Mouse (Mus musculus) forebrain, embryonic 12.5 days (tissue): ENCODE measurements around the gene Ano6. TPM values are rescaled to one million over a fixed set of nuclear protein-coding genes. Genes with fewer than 3 reads are reported as not detected.

Experiments used
- ATAC-seq: fragments of 200-750 bp; cut with Nextera tagmentation; 2 replicates; pipeline ENCODE4 v1.8.0; 2017; ENCODE audit warnings: moderate TSS enrichment; ENCODE audit not compliant: low FRiP score
- H3K27ac ChIP-seq: fragments of 300-500 bp; sonication (generic); 2 replicates; pipeline ENCODE4 v1.5.1; 2016; ENCODE audit warnings: mild to moderate bottlenecking
- H3K27me3 ChIP-seq: fragments of 300-500 bp; sonication (generic); 2 replicates; pipeline ENCODE4 v1.6.1; 2016; ENCODE audit warnings: mild to moderate bottlenecking
- H3K36me3 ChIP-seq: fragments of 300-500 bp; sonication (generic); replicated peaks from 2 replicates; pipeline ENCODE4 v1.6.1; 2016; ENCODE audit warnings: mild to moderate bottlenecking
- H3K4me1 ChIP-seq: fragments of 300-500 bp; sonication (generic); 2 replicates; pipeline ENCODE4 v1.6.1; 2016
- H3K4me2 ChIP-seq: fragments of 300-500 bp; sonication (generic); 2 replicates; pipeline ENCODE4 v1.6.1; 2016; ENCODE audit warnings: mild to moderate bottlenecking, moderate library complexity
- H3K4me3 ChIP-seq: fragments of 300-500 bp; sonication (generic); replicated peaks from 2 replicates; pipeline ENCODE4 v1.5.1; 2016; ENCODE audit warnings: mild to moderate bottlenecking
- H3K9ac ChIP-seq: fragments of 300-500 bp; sonication (generic); 2 replicates; pipeline ENCODE4 v1.6.1; 2016; ENCODE audit warnings: mild to moderate bottlenecking
- H3K9me3 ChIP-seq: fragments of 300-500 bp; sonication (generic); 2 replicates; pipeline ENCODE4 v1.6.1; 2016
- WGBS: fragments of 180-500 bp; shearing (Covaris S2); methylation state at CpG from one replicate; pipeline ENCODE4 v1.1.7; 2016; 5-methylcytosine and 5-hydroxymethylcytosine counted together
- polyA plus RNA-seq: library from polyadenylated mRNA; unstranded; fragments of >200 nt; fragmentation: Nextera tagmentation; extraction: Ambion mirVana; gene quantifications from 2 replicates; pipeline ENCODE4 v1.2.1, GENCODE M21; 2016

The Ano6 gene
- polyA plus RNA-seq, 1 experiment from 2014 or later: 36.3 TPM

- Histone ChIP-seq H3K27me3 (0 out of 2 replicates have a peak, but pooled peaks cover 9% of the 10 kb centered on the region), H3K9me3 (no peaks in the 10 kb centered on the region), H3K27ac (no peak overlapping the region), H3K4me3 (no peak overlapping the region), H3K9ac (no peak overlapping the region), H3K36me3 (no peaks in the 10 kb centered on the region; the same call in 1 of the 2 replicates), H3K4me2 (peak overlapping the region; percentile 71), H3K4me1 (peaks cover 23% of the 10 kb centered on the region)
- 83% methylated on average over 25 of the region's 25 CpGs for WGBS
- ATAC-seq: no peak
Observed at GRCm38 (mm10) chr15:95792261-95793260, 1.9 kb downstream of the Ano6 start.

DNA sequence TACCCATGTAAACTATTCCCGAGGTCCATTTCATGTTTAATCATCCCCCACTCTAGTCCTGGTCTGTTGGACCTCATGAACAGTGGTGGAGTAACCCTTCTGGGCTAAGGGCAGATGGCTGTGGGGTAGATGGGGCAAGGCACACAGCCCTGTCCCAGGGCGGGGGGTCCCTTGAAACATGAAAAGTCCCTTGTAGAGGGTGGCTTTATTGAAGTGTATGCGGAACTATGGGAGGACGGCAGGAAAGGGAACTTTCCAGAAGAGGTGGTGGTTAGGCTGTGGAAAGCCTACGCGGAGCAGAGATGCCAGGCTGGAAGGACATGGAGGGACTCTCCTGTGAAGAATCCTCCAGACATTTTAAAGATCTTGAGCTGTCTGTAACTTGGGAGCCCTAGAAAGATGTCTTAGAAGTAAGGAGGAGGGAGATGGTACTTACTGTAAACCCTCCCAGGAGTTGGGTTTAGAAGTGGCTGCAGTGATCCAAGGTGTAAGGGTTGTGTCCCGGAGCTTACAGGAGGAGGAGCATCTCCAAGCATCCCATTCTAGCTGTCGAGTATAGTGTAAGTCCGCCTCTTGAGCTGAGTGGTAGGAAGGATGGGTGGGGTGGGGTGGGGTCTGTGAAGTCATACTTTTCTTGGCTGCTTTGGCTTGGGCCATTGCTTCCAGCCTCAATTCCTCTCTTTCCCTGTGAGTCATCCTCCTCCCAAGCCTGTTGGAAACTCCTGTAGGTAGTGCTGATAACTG, 3.3 kb downstream of the Ano6 start:
- Histone ChIP-seq H3K4me2 (no peak overlapping the region), H3K4me1 (peaks cover 23% of the 10 kb centered on the region), H3K27ac (no peak overlapping the region), H3K36me3 (peaks cover 5% of the 10 kb centered on the region; the same call in 1 of the 2 replicates), H3K4me3 (no peak overlapping the region), H3K9ac (no peak overlapping the region), H3K27me3 (0 out of 2 replicates have a peak, but pooled peaks cover 7% of the 10 kb centered on the region), H3K9me3 (no peaks in the 10 kb centered on the region)
- ATAC-seq: no peak
- WGBS: 94% methylated on average over 9 of the region's 9 CpGs

GRCm38 (mm10) chr15:95794611-95795565, 4.2 kb downstream of the Ano6 start:
- Histone ChIP-seq H3K4me2 (no peak overlapping the region), H3K9ac (no peak overlapping the region), H3K27me3 (no peaks in the 10 kb centered on the region), H3K9me3 (no peaks in the 10 kb centered on the region), H3K4me1 (peaks cover 23% of the 10 kb centered on the region), H3K27ac (no peak overlapping the region), H3K4me3 (no peak overlapping the region), H3K36me3 (peaks cover 5% of the 10 kb centered on the region; the same call in 1 of the 2 replicates)
- 79% methylated on average over 10 of the region's 10 CpGs for WGBS
- no peak for ATAC-seq

DNA sequence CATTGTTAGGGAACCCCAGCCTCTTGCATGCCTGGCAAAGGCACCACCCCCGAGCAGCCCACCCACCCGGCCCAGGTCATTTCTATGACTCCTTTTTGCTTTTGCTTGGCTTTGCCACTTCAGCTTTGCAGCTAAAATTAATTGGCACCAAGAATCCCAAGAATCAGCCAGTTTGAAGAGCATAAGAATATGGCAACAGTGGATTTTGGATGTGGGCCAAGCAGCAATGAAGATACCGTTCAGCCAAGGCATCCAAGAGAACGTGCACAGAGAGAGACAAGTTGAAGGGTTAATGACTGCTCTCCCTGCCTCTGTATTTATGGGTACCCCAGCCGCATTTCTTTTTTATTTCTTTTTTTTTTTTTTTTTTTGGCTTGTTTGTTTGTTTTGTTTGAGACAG, 5.4 kb downstream of the Ano6 start:
- Histone ChIP-seq H3K4me2 (no peak overlapping the region), H3K9ac (no peak overlapping the region), H3K9me3 (no peaks in the 10 kb centered on the region), H3K4me1 (peaks cover 23% of the 10 kb centered on the region), H3K4me3 (no peak overlapping the region), H3K36me3 (peaks cover 10% of the 10 kb centered on the region; the same call in 1 of the 2 replicates), H3K27ac (no peak overlapping the region), H3K27me3 (no peaks in the 10 kb centered on the region)
- WGBS: 71% methylated on average over 5 of the region's 5 CpGs
- ATAC-seq: no peak

GRCm38 (mm10) chr15:95797144-95797983, 6.7 kb downstream of the Ano6 start:
- Histone ChIP-seq H3K36me3 (peaks cover 10% of the 10 kb centered on the region; the same call in 1 of the 2 replicates), H3K27ac (no peak overlapping the region), H3K4me2 (no peak overlapping the region), H3K4me1 (peaks cover 19% of the 10 kb centered on the region), H3K27me3 (no peaks in the 10 kb centered on the region), H3K4me3 (no peak overlapping the region), H3K9me3 (no peaks in the 10 kb centered on the region), H3K9ac (no peak overlapping the region)
- 86% methylated on average over 9 of the region's 9 CpGs for WGBS
- ATAC-seq: no peak

- H3K27ac ChIP-seq: no peak overlapping the region
- H3K36me3 ChIP-seq: peaks cover 10% of the 10 kb centered on the region; the same call in 1 of the 2 replicates
- H3K4me1 ChIP-seq: peaks cover 17% of the 10 kb centered on the region
- H3K4me2 ChIP-seq: no peak overlapping the region
- H3K27me3 ChIP-seq: no peaks in the 10 kb centered on the region
- ATAC-seq: no peak
- H3K4me3 ChIP-seq: no peak overlapping the region
- 92% methylated on average over 7 of the region's 7 CpGs for WGBS
- no peaks in the 10 kb centered on the region for H3K9me3 ChIP-seq
- H3K9ac ChIP-seq: no peak overlapping the region
Observed at GRCm38 (mm10) chr15:95798266-95798665, 7.6 kb downstream of the Ano6 start.

DNA sequence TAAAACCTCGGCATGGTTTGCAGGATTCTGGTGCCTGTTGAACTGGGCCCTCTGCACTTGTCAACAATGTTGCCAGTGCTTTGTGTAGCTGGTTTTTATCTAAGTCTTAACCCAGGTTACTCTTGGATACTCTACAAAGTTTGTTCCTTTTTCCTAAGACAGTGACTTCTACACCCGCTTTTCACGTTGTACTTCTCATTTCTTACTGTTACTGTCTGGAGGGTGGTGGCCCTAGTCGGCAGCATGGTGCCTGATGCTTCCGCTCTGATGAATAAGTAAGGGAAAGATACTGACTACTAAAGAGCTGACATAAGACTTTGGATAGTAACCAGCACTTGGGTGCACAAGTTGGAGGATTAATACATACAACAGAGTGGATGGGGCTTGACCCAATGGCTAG, 9.0 kb downstream of the Ano6 start:
- Histone ChIP-seq H3K9ac (no peak overlapping the region), H3K4me3 (no peak overlapping the region), H3K4me1 (peaks cover 22% of the 10 kb centered on the region), H3K4me2 (no peak overlapping the region), H3K36me3 (0 out of 2 replicates have a peak, but pooled peaks cover 10% of the 10 kb centered on the region), H3K27me3 (no peaks in the 10 kb centered on the region), H3K27ac (no peak overlapping the region), H3K9me3 (no peaks in the 10 kb centered on the region)
- 97% methylated on average over 5 of the region's 5 CpGs for WGBS
- ATAC-seq: no peak

DNA sequence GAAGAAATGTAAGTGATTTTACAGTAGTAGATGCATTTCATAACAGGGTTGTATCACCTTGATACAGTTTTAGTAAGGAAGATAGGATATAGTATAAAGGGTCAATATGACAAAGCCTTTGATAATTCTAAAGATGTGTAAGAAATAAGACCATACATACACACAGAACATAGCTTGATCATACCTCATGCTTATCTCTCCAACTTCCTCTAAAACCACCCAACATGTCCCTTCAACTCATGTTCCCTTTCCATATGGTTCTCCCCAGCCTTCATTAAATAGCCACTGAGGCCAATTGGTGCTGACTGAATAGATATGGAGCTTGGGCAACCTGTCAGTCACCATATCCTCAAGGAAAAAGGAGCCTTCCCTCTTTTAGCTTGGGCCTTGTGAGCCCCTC, 9.4 kb downstream of the Ano6 start:
- Histone ChIP-seq H3K27me3 (no peaks in the 10 kb centered on the region), H3K9me3 (no peaks in the 10 kb centered on the region), H3K4me2 (no peak overlapping the region), H3K27ac (no peak overlapping the region), H3K9ac (no peak overlapping the region), H3K36me3 (0 out of 2 replicates have a peak, but pooled peaks cover 10% of the 10 kb centered on the region), H3K4me1 (peaks cover 23% of the 10 kb centered on the region), H3K4me3 (no peak overlapping the region)
- no peak for ATAC-seq

DNA sequence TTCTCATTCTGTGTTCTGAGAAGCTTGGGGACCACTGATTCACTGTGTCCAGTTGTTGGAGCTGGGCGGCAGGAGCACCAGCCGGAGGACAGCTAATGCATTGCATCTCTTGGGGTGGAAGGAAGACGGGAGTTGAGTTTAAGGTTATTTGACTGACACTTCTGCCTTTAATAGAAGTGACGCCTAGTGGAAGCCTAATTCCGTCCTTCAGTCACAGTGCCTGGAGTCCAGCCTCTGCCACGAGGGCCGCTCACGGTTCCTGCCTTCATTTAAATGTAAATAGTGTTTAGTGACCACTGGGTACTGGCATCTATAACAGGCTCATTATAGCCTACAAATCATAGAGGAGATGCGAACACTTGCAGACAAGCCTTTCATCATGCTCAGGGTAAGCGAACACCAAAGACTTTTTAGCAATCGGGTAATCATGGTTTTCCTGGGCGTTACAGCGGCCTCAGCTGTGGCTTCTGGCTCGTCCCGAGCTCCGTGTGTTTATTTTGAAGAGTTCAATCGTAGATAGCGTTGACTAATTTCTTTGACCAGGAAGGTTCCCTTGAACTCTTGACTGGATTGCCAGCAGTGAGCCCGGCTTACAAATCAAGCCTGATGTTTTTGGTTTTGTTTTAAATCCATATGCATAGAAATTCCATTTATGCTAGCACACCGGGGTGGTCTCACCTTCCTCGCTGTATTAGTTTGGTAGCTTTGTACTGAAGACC, 10.8 kb downstream of the Ano6 start:
- H3K4me1 ChIP-seq: peaks cover 22% of the 10 kb centered on the region
- H3K9ac ChIP-seq: no peak overlapping the region
- no peaks in the 10 kb centered on the region for H3K9me3 ChIP-seq
- no peak overlapping the region for H3K4me3 ChIP-seq
- WGBS: 65% methylated on average over 21 of the region's 21 CpGs
- 0 out of 2 replicates have a peak, but pooled peaks cover 10% of the 10 kb centered on the region for H3K36me3 ChIP-seq
- no peaks in the 10 kb centered on the region for H3K27me3 ChIP-seq
- H3K4me2 ChIP-seq: no peak overlapping the region
- no peak for ATAC-seq
- no peak overlapping the region for H3K27ac ChIP-seq

DNA sequence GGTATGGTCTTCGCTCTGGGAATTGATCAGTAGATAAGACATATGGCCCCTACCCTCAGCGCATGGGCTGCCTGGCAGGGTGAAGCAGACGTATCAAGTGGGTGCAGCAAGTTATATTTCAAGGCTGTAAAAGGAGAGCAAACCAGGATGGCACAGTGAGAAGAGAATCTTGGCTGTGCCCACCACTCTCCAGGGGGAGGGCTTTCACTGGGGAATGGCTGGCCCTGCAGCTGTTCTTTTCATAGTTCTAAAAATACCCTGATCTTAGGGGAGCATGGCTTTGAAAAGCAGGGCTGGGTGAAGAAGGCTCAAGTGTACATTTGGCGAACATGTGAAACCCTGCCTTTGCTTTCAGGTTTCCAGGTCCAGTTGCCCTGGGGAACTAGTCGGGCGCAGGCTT, 11.5 kb downstream of the Ano6 start:
- Histone ChIP-seq H3K27ac (no peak overlapping the region), H3K9me3 (no peaks in the 10 kb centered on the region), H3K9ac (no peak overlapping the region), H3K4me3 (no peak overlapping the region), H3K36me3 (0 out of 2 replicates have a peak, but pooled peaks cover 10% of the 10 kb centered on the region), H3K4me2 (no peak overlapping the region), H3K4me1 (peaks cover 22% of the 10 kb centered on the region), H3K27me3 (no peaks in the 10 kb centered on the region)
- 91% methylated on average over 6 of the region's 6 CpGs for WGBS
- no peak for ATAC-seq
